Mouse (Mus musculus): ENCODE measurements around the gene Oca2.

GRCm38 (mm10) chr7:56315630-56316529 is 76.3 kb downstream of the Oca2 start:
- TF ChIP-seq CTCF (IDR thresholded peaks at IDR 0.05; ENCODE audit: low read depth, low read length) (no peak), POLR2A (IDR thresholded peaks at IDR 0.05; ENCODE audit: extremely low read depth, insufficient read depth, low read length) (no peak)
